ENCODE assay signal across 14 mouse cellular contexts in the genomic region with DNA sequence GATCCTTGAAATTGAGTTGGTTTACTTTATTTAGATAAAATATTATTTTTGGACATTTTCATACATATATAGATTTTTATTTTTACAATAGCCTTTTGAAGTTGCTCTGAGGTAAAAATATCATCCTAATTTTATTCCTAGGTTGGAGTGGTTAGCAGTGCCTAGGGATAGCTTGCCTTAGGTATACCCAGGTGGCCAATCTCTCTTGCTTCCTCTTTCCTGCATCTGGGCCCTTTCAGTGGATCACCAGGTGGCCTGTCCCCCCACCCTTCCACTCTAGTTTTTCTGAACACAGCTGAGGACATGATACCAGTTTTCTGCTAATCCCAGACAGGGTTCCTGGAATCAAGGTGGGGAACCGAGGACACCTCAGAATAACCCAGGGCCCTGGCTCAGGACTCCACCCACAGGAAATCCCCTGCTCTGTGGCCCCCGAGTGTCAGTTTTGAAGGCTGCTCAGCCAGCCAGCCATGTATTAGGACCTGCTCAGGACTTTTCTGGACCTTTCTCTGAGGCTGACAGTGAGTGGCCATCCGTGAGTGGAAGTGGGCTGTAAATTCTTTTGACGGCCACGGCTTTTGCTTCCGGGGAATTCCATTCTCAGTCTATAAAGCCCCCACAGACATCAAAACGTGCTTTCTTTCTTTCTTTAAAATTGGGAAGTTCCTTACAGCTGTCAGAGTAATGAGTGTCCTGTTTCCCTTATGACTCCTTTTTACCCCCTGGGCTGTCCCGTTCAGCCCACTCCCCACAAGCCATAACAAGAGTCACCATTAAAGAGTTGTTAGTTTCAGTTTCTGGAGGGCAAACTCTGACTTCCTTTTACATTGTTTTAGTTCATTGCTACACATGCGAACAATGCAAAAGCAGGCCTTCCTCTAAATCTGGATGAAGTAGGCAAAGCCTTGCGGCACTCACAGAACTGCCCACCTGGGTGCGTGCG.
A peak's percentile ranks its signal among the peaks of the same experiment; 100 is the strongest.
DNase-seq lines count a peak whose midpoint lies in the region; ATAC-seq and TF ChIP-seq lines count a peak whose summit lies in the region.
"Had no signal": no experiment of that assay in that cellular context is flagged by ENCODE, and none has a peak within 500 bp of the region (broad histone marks: within the 10 kb centered on the region; RNA-seq: fewer than 3 reads in every experiment).

No protein-coding gene starts in this region.

- H3K27me3 ChIP-seq in CH12.LX (replicated peaks), result no peaks in the 10 kb centered on the region
- no peaks in the 10 kb centered on the region for H3K27me3 ChIP-seq in limb, embryonic 12.5 days
- no peaks in the 10 kb centered on the region for H3K27me3 ChIP-seq in small intestine, adult 2 months (ENCODE audit: control insufficient read depth, insufficient read depth, low read length)
- H3K27me3 ChIP-seq: liver, embryonic 13.5 days; neural tube, embryonic 15.5 days had no signal

- peak; percentile 64 for DNase-seq in B cell, adult 2 months
- peak; percentile 86 for DNase-seq in CH12.LX (ENCODE audit: extremely low read depth)
- DNase-seq in layer of hippocampus, adult 9-10 months (ENCODE audit: low spot score), result no peak
- DNase-seq in right cerebral cortex, postnatal 36 days (ENCODE audit: low spot score in 2 of 2), result no peak
- no peak for DNase-seq in heart, postnatal 14 days
- DNase-seq in cerebellum, adult 9-11 months, result no peak
- DNase-seq: adrenal gland, adult 2 months; cerebellum, postnatal 10 days; liver, embryonic 13.5 days had no signal

- in situ Hi-C loops in CH12.LX (cut with MboI; ENCODE audit: low pct_ligation_motif_present, low pct_unique_long_range_greater_than_20kb, low sequenced_read_pairs), result loop anchor here (5.0 kb wide), 1 partner anchor 87 kb away; a partner anchor contains a TSS

- intact Hi-C loops in heart, postnatal 14 days (cut with DNase I), result no loop called here

- peak overlapping the region; percentile 36 to 63 (median 50) for H3K4me3 ChIP-seq in CH12.LX (replicated peaks in 1 of 3; ENCODE audit: low read depth in 2 of 3, low read length in 2 of 3, poor library complexity in 1 of 3)
- H3K4me3 ChIP-seq in limb, embryonic 12.5 days (replicated peaks), result no peak overlapping the region
- peak overlapping the region; percentile 44 for H3K4me3 ChIP-seq in small intestine, adult 2 months (ENCODE audit: low read depth, low read length)
- H3K4me3 ChIP-seq: heart, embryonic 10.5 days; layer of hippocampus, adult 2 months; liver, embryonic 13.5 days; neural tube, embryonic 15.5 days had no signal

- TF ChIP-seq EP300 in CH12.LX (IDR thresholded peaks at IDR 0.05; ENCODE audit: low read length), result peak; percentile 96

- peak overlapping the region; percentile 60 for H3K4me2 ChIP-seq in CH12.LX (ENCODE audit: insufficient read depth, low read depth, poor library complexity, severe bottlenecking)
- no peak overlapping the region for H3K4me2 ChIP-seq in limb, embryonic 12.5 days
- H3K4me2 ChIP-seq: liver, embryonic 13.5 days; neural tube, embryonic 15.5 days had no signal

- H3K79me2 ChIP-seq in CH12.LX (replicated peaks; ENCODE audit: control insufficient read depth, extremely low read depth, insufficient read depth, poor library complexity, severe bottlenecking), result no peaks in the 10 kb centered on the region

- 50% methylated on average over 12 of the region's 12 CpGs for WGBS in limb, embryonic 12.5 days
- WGBS in small intestine, adult 2 months, result 72% methylated on average over 12 of the region's 12 CpGs

- H3K27ac ChIP-seq in CH12.LX (ENCODE audit: insufficient read depth, low read depth), result peak overlapping the region; percentile 98
- peak overlapping the region; percentile 84 for H3K27ac ChIP-seq in limb, embryonic 12.5 days
- peak overlapping the region; percentile 33 for H3K27ac ChIP-seq in small intestine, adult 2 months (ENCODE audit: insufficient read depth, low read depth, low read length)
- H3K27ac ChIP-seq: heart, embryonic 10.5 days; layer of hippocampus, adult 2 months; liver, embryonic 13.5 days; neural tube, embryonic 15.5 days had no signal

- H3K9ac ChIP-seq in CH12.LX (ENCODE audit: insufficient read depth, low read depth), result peak overlapping the region; percentile 48
- no peak overlapping the region for H3K9ac ChIP-seq in limb, embryonic 12.5 days (replicated peaks)
- H3K9ac ChIP-seq: liver, embryonic 13.5 days; neural tube, embryonic 15.5 days had no signal

- H3K4me1 ChIP-seq in CH12.LX (ENCODE audit: control insufficient read depth in 1 of 2, insufficient read depth in 2 of 2), result peaks cover 34 to 81% of the 10 kb centered on the region in 2 experiments
- peaks cover 30% of the 10 kb centered on the region for H3K4me1 ChIP-seq in limb, embryonic 12.5 days (replicated peaks)
- peaks cover 5% of the 10 kb centered on the region for H3K4me1 ChIP-seq in small intestine, adult 2 months (ENCODE audit: control insufficient read depth, insufficient read depth, insufficient read length, low read length)
- H3K4me1 ChIP-seq: neural tube, embryonic 15.5 days had no signal

- H3K9me3 ChIP-seq in CH12.LX (replicated peaks; ENCODE audit: low read length), result peaks cover 12% of the 10 kb centered on the region
- 0 out of 2 replicates have a peak, but pooled peaks cover 4% of the 10 kb centered on the region for H3K9me3 ChIP-seq in limb, embryonic 12.5 days
- H3K9me3 ChIP-seq: heart, embryonic 10.5 days; liver, embryonic 13.5 days; neural tube, embryonic 15.5 days had no signal

- dilution Hi-C loops in CH12.LX (cut with MboI; ENCODE audit: extremely low pct_ligation_motif_present, extremely low pct_unique_long_range_greater_than_20kb, low sequenced_read_pairs), result no loop called here

- H3K36me3 ChIP-seq in CH12.LX (replicated peaks in 1 of 2; ENCODE audit: control insufficient read depth in 1 of 2, insufficient read depth in 1 of 2, low read length in 1 of 2), result no peaks in the 10 kb centered on the region
- no peaks in the 10 kb centered on the region for H3K36me3 ChIP-seq in limb, embryonic 12.5 days
- no peaks in the 10 kb centered on the region for H3K36me3 ChIP-seq in small intestine, adult 2 months (ENCODE audit: control insufficient read depth, insufficient read depth, low read length)
- H3K36me3 ChIP-seq: heart, embryonic 10.5 days; liver, embryonic 13.5 days; neural tube, embryonic 15.5 days had no signal

- no peak for TF ChIP-seq CTCF in CH12.LX (conservative IDR thresholded peaks at IDR 0.05 in 1 of 2, IDR thresholded peaks at IDR 0.05 in 1 of 2; ENCODE audit: low read depth in 2 of 2, low read length in 2 of 2)
- no peak for TF ChIP-seq CTCF in small intestine, adult 2 months (IDR thresholded peaks at IDR 0.05; ENCODE audit: extremely low read depth, insufficient read length, insufficient replicate concordance, low read depth, low read length)

- ATAC-seq in limb, embryonic 12.5 days (ENCODE audit: insufficient number of reproducible peaks, insufficient read depth, low FRiP score, low TSS enrichment, low read depth), result no peak

- no peak; the same call in 1 of the 2 replicates for TF ChIP-seq RAD21 in CH12.LX (IDR thresholded peaks at IDR 0.05; ENCODE audit: low read depth, low read length)

- 0 out of 2 replicates have a peak, but pooled peaks have one; percentile 26 for TF ChIP-seq POLR2A in CH12.LX (IDR thresholded peaks at IDR 0.05; ENCODE audit: low read depth, low read length)
- no peak for TF ChIP-seq POLR2A in small intestine, adult 2 months (IDR thresholded peaks at IDR 0.05; ENCODE audit: low read depth, low read length)

TF ChIP-seq in CH12.LX, 34 proteins besides CTCF, POLR2A, EP300 and RAD21 (continues in another document):
- peak; percentile 51; the same call in 1 of the 2 replicates for TF ChIP-seq ELF1 (IDR thresholded peaks at IDR 0.05; ENCODE audit: low read depth, low read length)
- TF ChIP-seq PAX5 (IDR thresholded peaks at IDR 0.05; ENCODE audit: low read length), result no peak
- TF ChIP-seq USF1 (IDR thresholded peaks at IDR 0.05; ENCODE audit: low read depth, low read length), result no peak
- TF ChIP-seq SMC3 (IDR thresholded peaks at IDR 0.05; ENCODE audit: low read depth, low read length), result peak; percentile 47
- peak; percentile 89 for TF ChIP-seq RCOR1 (conservative IDR thresholded peaks at IDR 0.05; ENCODE audit: low read depth, low read length)
- TF ChIP-seq MEF2A (IDR thresholded peaks at IDR 0.05; ENCODE audit: borderline replicate concordance, low read depth, low read length), result peak; percentile 95
- TF ChIP-seq ZMIZ1 (IDR thresholded peaks at IDR 0.05; ENCODE audit: low read depth, low read length), result 0 out of 2 replicates have a peak, but pooled peaks have one; percentile 3
- peak; percentile 46; the same call in 1 of the 2 replicates for TF ChIP-seq NRF1 (IDR thresholded peaks at IDR 0.05; ENCODE audit: low read depth, low read length)
- TF ChIP-seq ETS1 (conservative IDR thresholded peaks at IDR 0.05; ENCODE audit: low read depth, low read length), result peak; percentile 99
- no peak for TF ChIP-seq GABPA (IDR thresholded peaks at IDR 0.05; ENCODE audit: insufficient replicate concordance, low read depth, low read length)
- peak; percentile 81 for TF ChIP-seq JUND (conservative IDR thresholded peaks at IDR 0.05; ENCODE audit: low read depth, low read length)
- no peak for TF ChIP-seq UBTF (IDR thresholded peaks at IDR 0.05; ENCODE audit: low read depth, low read length)
- peak; percentile 74; the same call in 1 of the 2 replicates for TF ChIP-seq CHD2 (IDR thresholded peaks at IDR 0.05; ENCODE audit: low read length)
- peak; percentile 74; the same call in 1 of the 2 replicates for TF ChIP-seq TBP (conservative IDR thresholded peaks at IDR 0.05; ENCODE audit: low read depth, low read length)
- TF ChIP-seq BHLHE40 (IDR thresholded peaks at IDR 0.05; ENCODE audit: low read depth, low read length), result peak; percentile 98
- TF ChIP-seq MXI1 (IDR thresholded peaks at IDR 0.05; ENCODE audit: low read depth, low read length), result peak; percentile 65; the same call in 1 of the 2 replicates
- no peak for TF ChIP-seq ZKSCAN1 (IDR thresholded peaks at IDR 0.05; ENCODE audit: borderline replicate concordance, low read depth, low read length)
- TF ChIP-seq IRF4 (IDR thresholded peaks at IDR 0.05; ENCODE audit: low read depth, low read length), result peak; percentile 97
- peak; percentile 75; the same call in 1 of the 2 replicates for TF ChIP-seq MYC (IDR thresholded peaks at IDR 0.05; ENCODE audit: low read depth, low read length)
- peak; percentile 97 for TF ChIP-seq TCF12 (IDR thresholded peaks at IDR 0.05; ENCODE audit: low read depth, low read length)
- peak; percentile 74; the same call in 1 of the 2 replicates for TF ChIP-seq CHD1 (IDR thresholded peaks at IDR 0.05; ENCODE audit: low read depth, low read length)
- TF ChIP-seq MAZ (IDR thresholded peaks at IDR 0.05; ENCODE audit: low read depth, low read length), result peak; percentile 63; the same call in 1 of the 2 replicates
- TF ChIP-seq JUN (IDR thresholded peaks at IDR 0.05; ENCODE audit: insufficient read depth, low read depth, low read length), result peak; percentile 75; the same call in 1 of the 2 replicates
- TF ChIP-seq E2F4 (IDR thresholded peaks at IDR 0.05; ENCODE audit: insufficient replicate concordance, low read depth, low read length), result 0 out of 2 replicates have a peak, but pooled peaks have one; percentile 20

Comparison
In these comparisons a context has a peak if more than half of its experiments do, and no peak if none do; other contexts are left out.
1. DNase-seq: peak in B cell, adult 2 months (2 of 2) and CH12.LX (single experiment); none in layer of hippocampus, adult 9-10 months (single experiment), right cerebral cortex, postnatal 36 days (0 of 2), heart, postnatal 14 days (0 of 2) and cerebellum, adult 9-11 months (single experiment).
2. H3K27ac ChIP-seq: peak in every context shown above with its lines; median percentile 98 in CH12.LX; 84 in limb, embryonic 12.5 days; 33 in small intestine, adult 2 months.